In the genomic region with DNA sequence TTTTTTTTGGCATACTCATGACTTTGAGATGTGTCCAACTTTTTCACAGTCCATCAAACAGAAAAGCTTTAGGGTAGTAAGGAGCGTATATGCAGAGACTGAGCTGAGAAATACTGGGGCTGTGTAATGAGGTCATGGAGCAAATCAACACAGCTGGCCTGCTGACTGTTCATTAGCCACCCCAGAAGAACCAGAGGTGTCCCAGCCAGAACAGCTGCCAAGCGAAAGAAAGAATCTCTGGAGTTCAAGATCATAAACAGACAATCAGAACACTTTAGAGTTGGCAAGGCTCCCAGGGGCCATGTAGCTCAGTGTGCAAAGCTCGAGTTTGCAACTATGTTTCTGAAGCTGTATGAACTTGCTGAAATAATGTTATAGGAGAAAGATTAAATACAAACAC, we compare ENCODE assay signal across 10 mouse cellular contexts. TPM values are rescaled to one million over a fixed set of nuclear protein-coding genes. Genes with fewer than 3 reads are reported as not detected.
DNase-seq lines count a peak whose midpoint lies in the region; ATAC-seq and TF ChIP-seq lines count a peak whose summit lies in the region.
"Had no signal": no experiment of that assay in that cellular context is flagged by ENCODE, and none has a peak within 500 bp of the region (broad histone marks: within the 10 kb centered on the region; RNA-seq: fewer than 3 reads in every experiment).

No protein-coding gene starts in this region.

- DNase-seq in intestine, embryonic 14.5 days (ENCODE audit: low spot score) = peak; percentile 65
- peak; percentile 16 for DNase-seq in brain, adult 2 months (ENCODE audit: low read depth, low spot score)
- DNase-seq in gastrocnemius, adult 2 months = peak; percentile 19
- peak; percentile 86 for DNase-seq in limb, embryonic 14.5 days (ENCODE audit: low spot score)
- no peak for DNase-seq in urinary bladder, adult 18-20 months (ENCODE audit: low spot score in 2 of 2)
- DNase-seq in layer of hippocampus, adult 11-12 months (ENCODE audit: low spot score) = no peak

- no peak overlapping the region for H3K9ac ChIP-seq in intestine, embryonic 14.5 days (ENCODE audit: low read length)
- no peak overlapping the region for H3K9ac ChIP-seq in intestine, postnatal 0 days (ENCODE audit: low read depth, low read length)
- H3K9ac ChIP-seq in limb, embryonic 14.5 days (ENCODE audit: low read depth, low read length, severe bottlenecking) = no peak overlapping the region
- H3K9ac ChIP-seq: midbrain, embryonic 13.5 days had no signal

- H3K36me3 ChIP-seq in intestine, embryonic 14.5 days (ENCODE audit: control insufficient read depth, insufficient read depth, low read length) = no peaks in the 10 kb centered on the region
- no peaks in the 10 kb centered on the region for H3K36me3 ChIP-seq in intestine, postnatal 0 days (ENCODE audit: control insufficient read depth, insufficient read depth)
- no peaks in the 10 kb centered on the region for H3K36me3 ChIP-seq in limb, embryonic 14.5 days (ENCODE audit: control insufficient read depth, insufficient read depth, low read length)
- H3K36me3 ChIP-seq: G1E; midbrain, embryonic 13.5 days had no signal

- no peaks in the 10 kb centered on the region for H3K9me3 ChIP-seq in intestine, embryonic 14.5 days (ENCODE audit: control insufficient read depth, low read length)
- no peaks in the 10 kb centered on the region for H3K9me3 ChIP-seq in intestine, postnatal 0 days (ENCODE audit: control insufficient read depth)
- no peaks in the 10 kb centered on the region for H3K9me3 ChIP-seq in limb, embryonic 14.5 days (ENCODE audit: control insufficient read depth, low read length)
- H3K9me3 ChIP-seq: G1E; midbrain, embryonic 13.5 days had no signal

- no peaks in the 10 kb centered on the region for H3K27me3 ChIP-seq in intestine, embryonic 14.5 days (replicated peaks; ENCODE audit: control insufficient read depth, insufficient read depth, low read length)
- H3K27me3 ChIP-seq in intestine, postnatal 0 days (replicated peaks; ENCODE audit: control insufficient read depth, insufficient read depth, low read length) = no peaks in the 10 kb centered on the region
- no peaks in the 10 kb centered on the region for H3K27me3 ChIP-seq in limb, embryonic 14.5 days (ENCODE audit: control insufficient read depth, insufficient read depth, low read length)
- H3K27me3 ChIP-seq: midbrain, embryonic 13.5 days had no signal

- H3K4me3 ChIP-seq in intestine, embryonic 14.5 days (ENCODE audit: low read depth, low read length) = no peak overlapping the region
- H3K4me3 ChIP-seq in intestine, postnatal 0 days (ENCODE audit: low read depth, low read length) = no peak overlapping the region
- no peak overlapping the region for H3K4me3 ChIP-seq in gastrocnemius, adult 2 months
- H3K4me3 ChIP-seq in limb, embryonic 14.5 days (replicated peaks; ENCODE audit: low read length) = no peak overlapping the region
- H3K4me3 ChIP-seq: midbrain, embryonic 13.5 days had no signal

- no peak for TF ChIP-seq CTCF in intestine, postnatal 0 days (IDR thresholded peaks at IDR 0.05; ENCODE audit: low read depth)
- no peak for TF ChIP-seq CTCF in gastrocnemius, adult 2 months (IDR thresholded peaks at IDR 0.05)

- ATAC-seq in intestine, embryonic 14.5 days (replicated peaks; ENCODE audit: low FRiP score, low TSS enrichment, low read depth) = peak; percentile 58
- no peak for ATAC-seq in intestine, postnatal 0 days
- peak; percentile 94 for ATAC-seq in limb, embryonic 14.5 days (ENCODE audit: low FRiP score, low read depth)
- ATAC-seq: midbrain, embryonic 13.5 days had no signal

- 31% methylated on average over 3 of the region's 3 CpGs for WGBS in intestine, embryonic 14.5 days
- WGBS in intestine, postnatal 0 days = 49% methylated on average over 3 of the region's 3 CpGs
- 20% methylated on average over 3 of the region's 3 CpGs for WGBS in limb, embryonic 14.5 days

- TF ChIP-seq POLR2A in limb, embryonic 14.5 days (IDR thresholded peaks at IDR 0.05; ENCODE audit: borderline replicate concordance, extremely low read depth, insufficient read depth, insufficient read length) = no peak

- 0 out of 2 replicates have a peak, but pooled peaks cover 4% of the 10 kb centered on the region for H3K4me1 ChIP-seq in intestine, embryonic 14.5 days (replicated peaks; ENCODE audit: control insufficient read depth, insufficient read depth, low read length)
- no peaks in the 10 kb centered on the region for H3K4me1 ChIP-seq in intestine, postnatal 0 days (replicated peaks; ENCODE audit: control insufficient read depth, insufficient read depth, low read length)
- 0 out of 2 replicates have a peak, but pooled peaks cover 3% of the 10 kb centered on the region for H3K4me1 ChIP-seq in limb, embryonic 14.5 days (ENCODE audit: control insufficient read depth, insufficient read depth, low read length)
- H3K4me1 ChIP-seq: midbrain, embryonic 13.5 days had no signal

- no peak overlapping the region for H3K4me2 ChIP-seq in intestine, embryonic 14.5 days (ENCODE audit: low read length)
- H3K4me2 ChIP-seq in intestine, postnatal 0 days (replicated peaks; ENCODE audit: low read depth) = no peak overlapping the region
- H3K4me2 ChIP-seq in limb, embryonic 14.5 days (replicated peaks; ENCODE audit: low read depth, low read length, severe bottlenecking) = no peak overlapping the region
- H3K4me2 ChIP-seq: midbrain, embryonic 13.5 days had no signal

- no peak overlapping the region for H3K27ac ChIP-seq in intestine, embryonic 14.5 days (ENCODE audit: low read depth)
- H3K27ac ChIP-seq in intestine, postnatal 0 days (ENCODE audit: low read depth, low read length) = no peak overlapping the region
- H3K27ac ChIP-seq in gastrocnemius, adult 2 months = no peak overlapping the region
- H3K27ac ChIP-seq in limb, embryonic 14.5 days (replicated peaks; ENCODE audit: low read depth, low read length) = no peak overlapping the region
- H3K27ac ChIP-seq: midbrain, embryonic 13.5 days had no signal

- intact Hi-C loops in gastrocnemius, adult 2 months (cut with DNase I) = no loop called here

RNA-seq across cellular contexts. Expression of a gene that starts 35.1 kb away (rescaled TPM):
- 1.6 and 2.5 TPM in 2 replicates for polyA plus RNA-seq in intestine, embryonic 14.5 days (2014; fragmentation: Nextera tagmentation; extraction: Ambion mirVana)
- 2.8 and 2.9 TPM in 2 replicates for polyA plus RNA-seq in intestine, postnatal 0 days (2015; fragmentation: Nextera tagmentation; extraction: Ambion mirVana)
- 1 to 10 TPM in 1 of 2 experiments, under 1 TPM in 1; 0.33 to 1.0 TPM for total RNA-seq in gastrocnemius, adult 2 months (2021)
- 0.76 and 0.89 TPM in 2 replicates for polyA plus RNA-seq in limb, embryonic 14.5 days (2012; rRNA removed)
- 2.3 and 4.5 TPM in 2 replicates for polyA plus RNA-seq in limb, embryonic 14.5 days (2014; fragmentation: Nextera tagmentation; extraction: Ambion mirVana)
- polyA plus RNA-seq: G1E; spleen, adult 2 months had no signal

Comparison
In these comparisons a context has a peak if more than half of its experiments do, and no peak if none do; other contexts are left out.
1. DNase-seq: peak in intestine, embryonic 14.5 days (single experiment), brain, adult 2 months (single experiment), gastrocnemius, adult 2 months (single experiment) and limb, embryonic 14.5 days (single experiment); none in urinary bladder, adult 18-20 months (0 of 2) and layer of hippocampus, adult 11-12 months (single experiment).